Mouse (Mus musculus): ENCODE data around the gene Kcna2. TPM values are rescaled to one million over a fixed set of nuclear protein-coding genes. Genes with fewer than 3 reads are reported as not detected.

The Kcna2 gene
- polyA plus RNA-seq, 1 experiment from 2014 or later: 0.05 TPM

- WGBS: 70% methylated on average over 3 of the region's 3 CpGs
- TF ChIP-seq CTCF (IDR thresholded peaks at IDR 0.05; ENCODE audit: low read depth): 0 out of 2 replicates have a peak, but pooled peaks have one; percentile 11
- Histone ChIP-seq H3K27ac (ENCODE audit: low read depth, low read length) (no peak overlapping the region), H3K36me3 (ENCODE audit: control insufficient read depth, insufficient read depth) (no peaks in the 10 kb centered on the region), H3K9me3 (ENCODE audit: control insufficient read depth) (no peaks in the 10 kb centered on the region), H3K4me3 (ENCODE audit: low read depth, low read length) (no peak overlapping the region), H3K4me1 (replicated peaks; ENCODE audit: control insufficient read depth, insufficient read depth, low read length) (no peaks in the 10 kb centered on the region), H3K4me2 (replicated peaks; ENCODE audit: low read depth) (no peak overlapping the region), H3K27me3 (replicated peaks; ENCODE audit: control insufficient read depth, insufficient read depth, low read length) (peaks cover 14% of the 10 kb centered on the region), H3K9ac (ENCODE audit: low read depth, low read length) (no peak overlapping the region)
- ATAC-seq: no peak
Measured at GRCm38 (mm10) chr3:107096269-107096731, 4.6 kb upstream of the Kcna2 start.

- Histone ChIP-seq H3K4me2 (replicated peaks; ENCODE audit: low read depth) (no peak overlapping the region), H3K36me3 (ENCODE audit: control insufficient read depth, insufficient read depth) (no peaks in the 10 kb centered on the region), H3K9me3 (ENCODE audit: control insufficient read depth) (no peaks in the 10 kb centered on the region), H3K9ac (ENCODE audit: low read depth, low read length) (no peak overlapping the region), H3K4me1 (replicated peaks; ENCODE audit: control insufficient read depth, insufficient read depth, low read length) (no peaks in the 10 kb centered on the region), H3K27ac (ENCODE audit: low read depth, low read length) (no peak overlapping the region), H3K4me3 (ENCODE audit: low read depth, low read length) (no peak overlapping the region), H3K27me3 (replicated peaks; ENCODE audit: control insufficient read depth, insufficient read depth, low read length) (peaks cover 38% of the 10 kb centered on the region)
- WGBS: 60% methylated on average over 2 of the region's 2 CpGs
- ATAC-seq: no peak
- no peak for TF ChIP-seq CTCF (IDR thresholded peaks at IDR 0.05; ENCODE audit: low read depth)
Measured at GRCm38 (mm10) chr3:107099866-107100265, 1.1 kb upstream of the Kcna2 start.

- no peaks in the 10 kb centered on the region for H3K4me1 ChIP-seq (replicated peaks; ENCODE audit: control insufficient read depth, insufficient read depth, low read length)
- H3K4me2 ChIP-seq (replicated peaks; ENCODE audit: low read depth): peak overlapping the region; percentile 65
- H3K36me3 ChIP-seq (ENCODE audit: control insufficient read depth, insufficient read depth): no peaks in the 10 kb centered on the region
- no peak for ATAC-seq
- WGBS: 0% methylated on average over 37 of the region's 41 CpGs
- H3K9me3 ChIP-seq (ENCODE audit: control insufficient read depth): no peaks in the 10 kb centered on the region
- no peak for TF ChIP-seq CTCF (IDR thresholded peaks at IDR 0.05; ENCODE audit: low read depth)
- H3K27ac ChIP-seq (ENCODE audit: low read depth, low read length): no peak overlapping the region
- H3K27me3 ChIP-seq (replicated peaks; ENCODE audit: control insufficient read depth, insufficient read depth, low read length): peaks cover 36% of the 10 kb centered on the region
- H3K9ac ChIP-seq (ENCODE audit: low read depth, low read length): no peak overlapping the region
- peak overlapping the region; percentile 37 for H3K4me3 ChIP-seq (ENCODE audit: low read depth, low read length)
Measured at GRCm38 (mm10) chr3:107101456-107101786, 475 bp downstream of the Kcna2 start.

- Histone ChIP-seq H3K27me3 (replicated peaks; ENCODE audit: control insufficient read depth, insufficient read depth, low read length) (peaks cover 36% of the 10 kb centered on the region), H3K9me3 (ENCODE audit: control insufficient read depth) (no peaks in the 10 kb centered on the region), H3K4me1 (replicated peaks; ENCODE audit: control insufficient read depth, insufficient read depth, low read length) (no peaks in the 10 kb centered on the region), H3K9ac (ENCODE audit: low read depth, low read length) (no peak overlapping the region), H3K4me3 (ENCODE audit: low read depth, low read length) (peak overlapping the region; percentile 37), H3K27ac (ENCODE audit: low read depth, low read length) (no peak overlapping the region), H3K4me2 (replicated peaks; ENCODE audit: low read depth) (peak overlapping the region; percentile 65), H3K36me3 (ENCODE audit: control insufficient read depth, insufficient read depth) (no peaks in the 10 kb centered on the region)
- WGBS: 1% methylated on average over 53 of the region's 53 CpGs
- TF ChIP-seq CTCF (IDR thresholded peaks at IDR 0.05; ENCODE audit: low read depth): no peak
- ATAC-seq: no peak
Measured at GRCm38 (mm10) chr3:107101787-107102651, 1.1 kb downstream of the Kcna2 start.

GRCm38 (mm10) chr3:107103041-107103440, 2.1 kb downstream of the Kcna2 start:
- WGBS: 56% methylated on average over 7 of the region's 7 CpGs
- Histone ChIP-seq H3K9ac (ENCODE audit: low read depth, low read length) (no peak overlapping the region), H3K4me3 (ENCODE audit: low read depth, low read length) (no peak overlapping the region), H3K4me2 (replicated peaks; ENCODE audit: low read depth) (no peak overlapping the region), H3K27me3 (replicated peaks; ENCODE audit: control insufficient read depth, insufficient read depth, low read length) (peaks cover 36% of the 10 kb centered on the region), H3K27ac (ENCODE audit: low read depth, low read length) (no peak overlapping the region), H3K9me3 (ENCODE audit: control insufficient read depth) (no peaks in the 10 kb centered on the region), H3K36me3 (ENCODE audit: control insufficient read depth, insufficient read depth) (no peaks in the 10 kb centered on the region), H3K4me1 (replicated peaks; ENCODE audit: control insufficient read depth, insufficient read depth, low read length) (no peaks in the 10 kb centered on the region)
- ATAC-seq: no peak
- TF ChIP-seq CTCF (IDR thresholded peaks at IDR 0.05; ENCODE audit: low read depth): no peak

- Histone ChIP-seq H3K4me2 (replicated peaks; ENCODE audit: low read depth) (no peak overlapping the region), H3K9me3 (ENCODE audit: control insufficient read depth) (no peaks in the 10 kb centered on the region), H3K36me3 (ENCODE audit: control insufficient read depth, insufficient read depth) (no peaks in the 10 kb centered on the region), H3K27me3 (replicated peaks; ENCODE audit: control insufficient read depth, insufficient read depth, low read length) (peaks cover 36% of the 10 kb centered on the region), H3K27ac (ENCODE audit: low read depth, low read length) (no peak overlapping the region), H3K4me3 (ENCODE audit: low read depth, low read length) (no peak overlapping the region), H3K9ac (ENCODE audit: low read depth, low read length) (no peak overlapping the region), H3K4me1 (replicated peaks; ENCODE audit: control insufficient read depth, insufficient read depth, low read length) (no peaks in the 10 kb centered on the region)
- no peak for ATAC-seq
- TF ChIP-seq CTCF (IDR thresholded peaks at IDR 0.05; ENCODE audit: low read depth): no peak
- 86% methylated on average over 3 of the region's 3 CpGs for WGBS
Measured at GRCm38 (mm10) chr3:107103462-107103861, 2.5 kb downstream of the Kcna2 start.

Data from intestine, postnatal 0 days (tissue).